Mouse (Mus musculus): ENCODE measurements around the gene Gm47791.

- TF ChIP-seq CTCF (conservative IDR thresholded peaks at IDR 0.05; ENCODE audit: low read length) (no peak), POU5F1 (IDR thresholded peaks at IDR 0.05; ENCODE audit: borderline replicate concordance, low read length) (no peak), NANOG (IDR thresholded peaks at IDR 0.05; ENCODE audit: borderline replicate concordance, low read length) (no peak)
These were observed 24.2 kb upstream of the Gm47791 start for GRCm38 (mm10) chr1:82795211-82795610.
